Mouse (Mus musculus) hindbrain, postnatal 0 days (tissue): ENCODE measurements around the gene Ttll3. TPM values are rescaled to one million over a fixed set of nuclear protein-coding genes. Genes with fewer than 3 reads are reported as not detected.

Experiments used
- ATAC-seq: fragments of 200-750 bp; cut with Nextera tagmentation; 2 replicates; pipeline ENCODE4 v1.8.0; 2017; ENCODE audit warnings: mild to moderate bottlenecking, moderate TSS enrichment, moderate library complexity
- DNase-seq: peaks from one replicate; pipeline ENCODE4 v3.0.0-alpha.2; 2015; ENCODE audit warnings: low spot score
- H3K27ac ChIP-seq: fragments of 300-500 bp; sonication (generic); 2 replicates; pipeline ENCODE4 v1.5.1; 2014; ENCODE audit warnings: mild to moderate bottlenecking
- H3K27me3 ChIP-seq: fragments of 300-500 bp; sonication (generic); 2 replicates; pipeline ENCODE4 v1.6.1; 2014; ENCODE audit warnings: low read length, mixed read lengths; ENCODE audit not compliant: insufficient read depth
- H3K36me3 ChIP-seq: fragments of 300-500 bp; sonication (generic); 2 replicates; pipeline ENCODE4 v1.6.1; 2014; ENCODE audit warnings: low read length, mixed read lengths; ENCODE audit not compliant: insufficient read depth
- H3K4me1 ChIP-seq: fragments of 300-500 bp; sonication (generic); 2 replicates; pipeline ENCODE4 v1.6.1; 2014; ENCODE audit warnings: antibody characterized with exemption, low read length, mixed read lengths; ENCODE audit not compliant: insufficient read depth
- H3K4me2 ChIP-seq: fragments of 300-500 bp; sonication (generic); 2 replicates; pipeline ENCODE4 v1.6.1; 2014; ENCODE audit warnings: low read depth, mild to moderate bottlenecking, low read length, moderate library complexity, mixed read lengths
- H3K4me3 ChIP-seq: fragments of 300-500 bp; sonication (generic); 2 replicates; pipeline ENCODE4 v1.5.1; 2014; ENCODE audit warnings: low read length
- H3K9ac ChIP-seq: fragments of 300-500 bp; sonication (generic); replicated peaks from 2 replicates; pipeline ENCODE4 v1.6.1; 2014; ENCODE audit warnings: mild to moderate bottlenecking, low read length, moderate library complexity, mixed read lengths
- H3K9me3 ChIP-seq: fragments of 300-500 bp; sonication (generic); 2 replicates; pipeline ENCODE4 v1.6.1; 2016; ENCODE audit warnings: low read length, mixed read lengths
- CTCF ChIP-seq: IDR thresholded peaks from 2 replicates; pipeline ENCODE4 v1.5.1; 2016; ENCODE audit warnings: antibody characterized with exemption, control low read depth, low read depth
- WGBS: fragments of 180-500 bp; shearing (Covaris S2); extraction: QIAGEN DNeasy Blood & Tissue Kit; methylation state at CpG from one replicate; pipeline ENCODE4 v1.1.7; 2014; 5-methylcytosine and 5-hydroxymethylcytosine counted together
- polyA plus RNA-seq: library from polyadenylated mRNA; unstranded; fragments of >200 nt; fragmentation: Nextera tagmentation; extraction: Ambion mirVana; gene quantifications from 2 replicates; pipeline ENCODE4 v1.2.1, GENCODE M21; 2015
- total RNA-seq: library from RNA; depleted of rRNA; stranded (reverse); fragments of >200 nt; gene quantifications from 2 replicates; pipeline ENCODE4 v1.2.3, GENCODE M21; 2014

The Ttll3 gene
- total and polyA plus RNA-seq, 2 experiments from 2014 or later: 11.6 to 11.9 TPM

DNA sequence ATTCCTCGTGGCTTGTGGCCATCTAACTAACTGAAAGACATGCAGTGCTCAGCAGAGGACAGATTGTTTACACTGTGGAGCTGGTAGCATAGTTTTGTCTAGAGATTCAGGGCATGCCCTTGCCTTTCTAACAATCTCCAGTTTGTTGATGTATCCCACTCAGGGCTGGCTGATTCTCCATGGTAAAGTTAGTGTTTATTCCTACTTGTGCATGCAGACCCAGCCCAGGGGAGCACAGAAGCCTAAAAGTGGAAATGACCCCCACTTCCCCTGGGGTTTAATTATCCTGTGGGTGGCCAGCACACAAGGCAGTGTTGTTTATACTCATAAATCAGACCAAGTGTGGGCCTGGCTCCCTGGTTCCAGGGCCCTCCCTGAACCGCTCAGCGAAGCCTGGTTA lies 3.0 kb upstream of the Ttll3 start:
- WGBS: 65% methylated on average over 3 of the region's 3 CpGs
- H3K36me3 ChIP-seq: peaks cover 61% of the 10 kb centered on the region
- H3K4me2 ChIP-seq: no peak overlapping the region
- ATAC-seq (peak; percentile 36), DNase-seq (peak; percentile 54)
- no peaks in the 10 kb centered on the region for H3K27me3 ChIP-seq
- no peak for TF ChIP-seq CTCF
- peak overlapping the region; percentile 48 for H3K27ac ChIP-seq
- H3K9ac ChIP-seq: no peak overlapping the region
- no peaks in the 10 kb centered on the region for H3K4me1 ChIP-seq
- H3K4me3 ChIP-seq: no peak overlapping the region
- H3K9me3 ChIP-seq: no peaks in the 10 kb centered on the region

DNA sequence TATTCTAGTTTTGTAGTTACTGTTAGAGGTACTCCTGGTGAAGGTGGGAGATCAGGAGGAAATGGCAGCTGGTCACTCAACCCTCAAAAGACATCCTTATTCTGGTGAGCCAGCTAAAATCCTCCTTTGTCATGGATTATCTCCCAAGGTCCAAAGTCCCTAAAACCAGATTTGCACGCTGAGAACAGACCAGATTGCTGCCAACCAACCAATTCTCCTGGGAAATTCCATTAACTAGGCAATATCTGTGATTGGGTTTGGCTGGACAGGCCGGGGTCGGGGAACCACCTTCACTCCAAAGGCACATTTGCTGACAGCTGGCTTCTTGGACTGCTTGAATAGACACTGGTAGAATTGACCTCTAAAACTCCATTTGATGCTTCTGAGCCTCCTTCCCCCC lies 1.7 kb downstream of the Ttll3 start:
- Histone ChIP-seq H3K9me3 (0 out of 2 replicates have a peak, but pooled peaks cover 2% of the 10 kb centered on the region), H3K27me3 (no peaks in the 10 kb centered on the region), H3K4me1 (no peaks in the 10 kb centered on the region), H3K36me3 (peaks cover 27% of the 10 kb centered on the region), H3K4me2 (no peak overlapping the region), H3K9ac (no peak overlapping the region), H3K27ac (no peak overlapping the region), H3K4me3 (no peak overlapping the region)
- DNase-seq: peak; percentile 26
- ATAC-seq: no peak
- no peak for TF ChIP-seq CTCF
- WGBS: 74% methylated on average over 3 of the region's 3 CpGs

DNA sequence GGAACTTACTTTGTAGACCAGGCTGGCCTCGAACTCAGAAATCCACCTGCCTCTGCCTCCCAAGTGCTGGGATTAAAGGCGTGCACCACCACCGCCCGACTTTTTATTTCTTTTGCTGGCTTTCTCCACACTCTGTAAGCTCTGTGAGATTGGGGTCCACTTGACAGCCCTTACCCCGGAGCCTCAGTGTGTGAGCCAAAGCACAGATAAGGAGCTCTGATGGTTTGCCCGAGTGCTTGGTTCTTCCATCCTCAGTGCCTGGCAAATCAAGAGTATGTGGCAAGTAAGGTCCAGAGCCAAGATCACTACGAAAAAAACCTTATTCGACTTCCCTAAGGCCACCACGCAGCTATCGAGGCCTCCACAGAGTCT lies 2.9 kb downstream of the Ttll3 start:
- peaks cover 21% of the 10 kb centered on the region for H3K36me3 ChIP-seq
- WGBS: 23% methylated on average over 10 of the region's 10 CpGs
- peak; percentile 42; the same call in 1 of the 2 replicates for ATAC-seq

DNA sequence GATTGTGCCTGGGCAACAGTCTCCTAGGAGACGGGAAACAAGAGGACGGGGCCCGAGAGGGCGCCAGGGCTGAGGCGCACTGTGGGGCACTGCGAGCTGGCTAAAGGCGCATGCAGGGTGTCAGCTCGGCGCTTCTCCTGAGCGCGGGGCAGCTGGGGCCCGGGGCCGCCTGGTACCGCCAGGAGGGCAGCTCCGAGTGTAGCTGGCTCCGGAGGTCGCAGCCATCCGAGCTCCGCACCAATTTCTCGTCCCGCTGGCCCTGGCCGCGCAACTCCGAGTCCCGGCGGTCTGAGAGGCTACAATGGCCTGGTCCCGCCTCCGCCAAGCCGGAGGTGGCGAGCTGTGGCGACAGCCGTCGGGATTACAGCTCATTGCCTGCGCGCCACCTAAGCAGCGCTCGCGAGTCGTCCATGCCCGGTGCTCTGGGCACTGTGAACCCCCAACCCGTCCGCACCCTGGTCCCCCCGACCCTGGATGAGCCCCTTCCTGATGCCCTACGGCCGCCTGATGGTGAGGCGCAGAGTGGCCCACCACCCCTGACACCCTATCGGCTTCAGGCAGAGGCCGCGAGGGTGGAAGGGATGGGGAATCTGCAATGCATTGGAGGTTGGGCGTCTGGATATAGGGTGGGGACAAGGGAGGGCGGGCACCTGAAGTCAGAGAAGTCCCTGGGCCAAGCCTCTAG lies 3.5 kb downstream of the Ttll3 start:
- H3K9ac ChIP-seq: peak overlapping the region; percentile 56
- no peaks in the 10 kb centered on the region for H3K27me3 ChIP-seq
- peak overlapping the region; percentile 73 for H3K27ac ChIP-seq
- DNase-seq (peak; percentile 80), ATAC-seq (peak; percentile 91)
- peak overlapping the region; percentile 70 for H3K4me2 ChIP-seq
- 0 out of 2 replicates have a peak, but pooled peaks cover 2% of the 10 kb centered on the region for H3K9me3 ChIP-seq
- WGBS: 3% methylated on average over 51 of the region's 51 CpGs
- peaks cover 17% of the 10 kb centered on the region for H3K36me3 ChIP-seq
- peak overlapping the region; percentile 38 for H3K4me3 ChIP-seq
- no peaks in the 10 kb centered on the region for H3K4me1 ChIP-seq
- TF ChIP-seq CTCF: no peak

More for the DNA sequence above, 2.9 kb downstream of the Ttll3 start:
- peak overlapping the region; percentile 38 for H3K4me3 ChIP-seq
- H3K9me3 ChIP-seq: 0 out of 2 replicates have a peak, but pooled peaks cover 2% of the 10 kb centered on the region
- peak overlapping the region; percentile 70 for H3K4me2 ChIP-seq
- H3K27me3 ChIP-seq: no peaks in the 10 kb centered on the region
- no peak for TF ChIP-seq CTCF
- no peaks in the 10 kb centered on the region for H3K4me1 ChIP-seq
- peak overlapping the region; percentile 56 for H3K9ac ChIP-seq
- DNase-seq: no peak
- peak overlapping the region; percentile 73 for H3K27ac ChIP-seq

DNA sequence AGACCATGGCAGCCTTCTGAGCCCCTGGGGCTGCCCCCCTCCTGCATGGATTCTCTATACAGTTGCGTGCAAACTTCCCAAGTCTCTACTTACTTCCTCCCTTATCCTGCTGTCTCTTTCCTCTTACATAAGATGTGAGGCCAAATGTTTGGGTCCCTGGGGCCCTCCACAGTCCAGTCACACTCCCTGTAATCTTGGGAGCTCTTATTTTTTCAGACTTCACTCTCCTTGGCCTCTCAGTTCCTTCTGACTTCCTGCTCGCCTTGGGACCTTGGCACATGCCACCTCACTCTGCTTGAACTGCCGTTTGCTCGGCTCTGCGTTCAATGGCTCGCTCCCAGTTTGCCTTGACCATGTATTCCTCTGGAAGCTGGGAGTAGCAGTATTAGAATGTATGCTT lies 4.9 kb downstream of the Ttll3 start:
- 0 out of 2 replicates have a peak, but pooled peaks cover 2% of the 10 kb centered on the region for H3K9me3 ChIP-seq
- H3K4me3 ChIP-seq: no peak overlapping the region
- no peaks in the 10 kb centered on the region for H3K27me3 ChIP-seq
- H3K36me3 ChIP-seq: peaks cover 13% of the 10 kb centered on the region
- no peak overlapping the region for H3K27ac ChIP-seq
- no peak overlapping the region for H3K4me2 ChIP-seq
- DNase-seq (no peak), ATAC-seq (no peak)
- WGBS: 86% methylated on average over 6 of the region's 6 CpGs
- no peak for TF ChIP-seq CTCF
- no peaks in the 10 kb centered on the region for H3K4me1 ChIP-seq
- H3K9ac ChIP-seq: no peak overlapping the region

DNA sequence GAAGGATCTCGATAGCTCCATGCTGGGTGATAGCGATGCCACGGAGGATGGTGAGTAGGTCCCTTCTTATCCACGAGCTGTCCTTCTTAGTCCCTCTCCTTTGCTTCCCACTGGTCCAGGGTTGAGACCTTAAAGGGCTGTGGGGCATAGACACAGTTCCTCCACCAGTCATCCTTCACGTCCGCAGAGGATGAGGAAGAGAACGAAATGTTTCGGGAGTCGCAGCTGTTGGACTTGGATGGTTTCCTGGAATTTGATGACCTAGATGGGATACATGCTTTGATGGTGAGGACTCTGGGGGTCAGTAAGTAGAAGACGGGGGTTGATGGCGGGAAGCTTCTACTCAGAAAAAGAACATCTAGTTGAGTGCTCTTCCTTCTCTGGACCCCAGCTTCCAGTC lies 5.8 kb downstream of the Ttll3 start:
- no peak for ATAC-seq
- H3K4me1 ChIP-seq: no peaks in the 10 kb centered on the region
- H3K27ac ChIP-seq: no peak overlapping the region
- H3K4me2 ChIP-seq: no peak overlapping the region
- WGBS: 91% methylated on average over 11 of the region's 11 CpGs
- DNase-seq: no peak
- no peak for TF ChIP-seq CTCF
- H3K27me3 ChIP-seq: no peaks in the 10 kb centered on the region
- H3K9me3 ChIP-seq: 0 out of 2 replicates have a peak, but pooled peaks cover 2% of the 10 kb centered on the region
- H3K4me3 ChIP-seq: no peak overlapping the region
- H3K9ac ChIP-seq: no peak overlapping the region
- peaks cover 5% of the 10 kb centered on the region for H3K36me3 ChIP-seq

DNA sequence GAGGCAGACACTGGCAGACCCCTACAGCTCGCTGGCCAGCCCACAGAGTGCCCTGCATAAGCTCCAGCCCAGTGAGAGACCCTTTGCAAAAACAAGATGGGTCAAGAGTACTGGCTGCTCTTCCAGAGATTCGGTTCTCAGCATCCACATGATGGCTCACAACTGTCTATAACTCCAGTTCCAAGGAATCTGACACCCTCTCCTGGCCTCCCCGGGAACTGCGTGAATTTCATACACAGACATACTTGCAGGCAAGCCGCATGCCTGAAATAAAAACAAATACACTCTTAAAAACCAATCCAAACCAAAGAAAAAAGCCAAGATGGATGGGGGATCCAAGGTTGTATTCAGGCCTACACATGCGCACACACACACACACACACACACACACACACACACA lies 6.4 kb downstream of the Ttll3 start:
- Histone ChIP-seq H3K27ac (no peak overlapping the region), H3K4me2 (no peak overlapping the region), H3K36me3 (peaks cover 3% of the 10 kb centered on the region; the same call in 1 of the 2 replicates), H3K9me3 (0 out of 2 replicates have a peak, but pooled peaks cover 2% of the 10 kb centered on the region), H3K4me1 (no peaks in the 10 kb centered on the region), H3K4me3 (no peak overlapping the region), H3K9ac (no peak overlapping the region), H3K27me3 (no peaks in the 10 kb centered on the region)
- DNase-seq (no peak), ATAC-seq (no peak)
- WGBS: 94% methylated on average over 6 of the region's 6 CpGs
- peak; percentile 17; the same call in 1 of the 2 replicates for TF ChIP-seq CTCF
